In genomic region chr12:87157361-87157760, GRCm38 (mm10) we compare ENCODE assay signal across 11 mouse cellular contexts. TPM values are rescaled to one million over a fixed set of nuclear protein-coding genes. Genes with fewer than 3 reads are reported as not detected.
A peak's percentile ranks its signal among the peaks of the same experiment; 100 is the strongest.
DNase-seq lines count a peak whose midpoint lies in the region; ATAC-seq and TF ChIP-seq lines count a peak whose summit lies in the region.
"Had no signal": no experiment of that assay in that cellular context is flagged by ENCODE, and none has a peak within 500 bp of the region (broad histone marks: within the 10 kb centered on the region; RNA-seq: fewer than 3 reads in every experiment).

No protein-coding gene starts in this region.

- WGBS in heart, embryonic 13.5 days: 46% methylated on average over 4 of the region's 4 CpGs
- WGBS in liver, embryonic 13.5 days (ENCODE audit: insufficient replicate concordance): 52% methylated on average over 4 of the region's 4 CpGs
- WGBS in stomach, embryonic 16.5 days: 36% methylated on average over 4 of the region's 4 CpGs
- 64% methylated on average over 4 of the region's 4 CpGs for WGBS in cerebellum, adult 2 months

- ATAC-seq in heart, embryonic 13.5 days (ENCODE audit: extremely low read depth, insufficient number of reproducible peaks, low FRiP score, low TSS enrichment): no peak
- peak; percentile 50 for ATAC-seq in liver, embryonic 13.5 days (ENCODE audit: low read depth)
- peak; percentile 76; the same call in 1 of the 2 replicates for ATAC-seq in stomach, embryonic 16.5 days (ENCODE audit: insufficient read depth, low FRiP score)
- ATAC-seq: midbrain, embryonic 15.5 days had no signal

- no peak overlapping the region for H3K4me3 ChIP-seq in heart, embryonic 13.5 days
- peak overlapping the region; percentile 34 for H3K4me3 ChIP-seq in liver, embryonic 13.5 days (replicated peaks)
- no peak overlapping the region for H3K4me3 ChIP-seq in stomach, embryonic 16.5 days (replicated peaks; ENCODE audit: low read length)
- no peak overlapping the region for H3K4me3 ChIP-seq in cerebellum, adult 2 months (replicated peaks; ENCODE audit: insufficient read depth, low read depth, low read length)
- H3K4me3 ChIP-seq: heart, adult 2 months; midbrain, embryonic 15.5 days had no signal

- H3K36me3 ChIP-seq in heart, embryonic 13.5 days: peaks cover 30% of the 10 kb centered on the region
- H3K36me3 ChIP-seq in liver, embryonic 13.5 days: peaks cover 21% of the 10 kb centered on the region
- no peaks in the 10 kb centered on the region for H3K36me3 ChIP-seq in stomach, embryonic 16.5 days (ENCODE audit: control insufficient read depth, insufficient read depth, low read length)
- H3K36me3 ChIP-seq: midbrain, embryonic 15.5 days had no signal

- TF ChIP-seq CTCF in cerebellum, adult 2 months (IDR thresholded peaks at IDR 0.05; ENCODE audit: borderline replicate concordance, insufficient read depth, low read depth, low read length): no peak

- no peak overlapping the region for H3K27ac ChIP-seq in heart, embryonic 13.5 days (replicated peaks)
- peak overlapping the region; percentile 73 for H3K27ac ChIP-seq in liver, embryonic 13.5 days
- no peak overlapping the region for H3K27ac ChIP-seq in stomach, embryonic 16.5 days (ENCODE audit: low read length)
- H3K27ac ChIP-seq in cerebellum, adult 2 months (ENCODE audit: insufficient read depth, low read length): no peak overlapping the region
- H3K27ac ChIP-seq: heart, adult 2 months; midbrain, embryonic 15.5 days had no signal

- intact Hi-C loops in heart, postnatal 36 days (cut with DNase I): no loop called here
- intact Hi-C loops in left cerebral cortex, postnatal 10 days (cut with DNase I): no loop called here

- H3K9me3 ChIP-seq in heart, embryonic 13.5 days: peaks cover 3% of the 10 kb centered on the region; the same call in 1 of the 2 replicates
- peaks cover 4% of the 10 kb centered on the region; the same call in 1 of the 2 replicates for H3K9me3 ChIP-seq in liver, embryonic 13.5 days (replicated peaks)
- no peaks in the 10 kb centered on the region for H3K9me3 ChIP-seq in stomach, embryonic 16.5 days (replicated peaks; ENCODE audit: control insufficient read depth, low read length)

- no peaks in the 10 kb centered on the region for H3K27me3 ChIP-seq in heart, embryonic 13.5 days (replicated peaks)
- no peaks in the 10 kb centered on the region for H3K27me3 ChIP-seq in liver, embryonic 13.5 days
- H3K27me3 ChIP-seq in stomach, embryonic 16.5 days (ENCODE audit: control insufficient read depth, insufficient read depth, low read length): no peaks in the 10 kb centered on the region
- H3K27me3 ChIP-seq in cerebellum, adult 2 months (ENCODE audit: control insufficient read depth, insufficient read depth, low read length): no peaks in the 10 kb centered on the region
- H3K27me3 ChIP-seq: midbrain, embryonic 15.5 days had no signal

- DNase-seq in heart, postnatal 36 days: no peak
- peak; percentile 90 for DNase-seq in kidney, adult 11 months
- no peak for DNase-seq in liver, embryonic 13.5 days
- no peak for DNase-seq in left cerebral cortex, postnatal 10 days (ENCODE audit: extremely low spot score in 1 of 2, low spot score in 2 of 2)
- no peak for DNase-seq in cerebellum, adult 2 months
- DNase-seq: heart, adult 2 months; thymus, adult 2 months had no signal

- peaks cover 8% of the 10 kb centered on the region; the same call in 1 of the 2 replicates for H3K4me1 ChIP-seq in heart, embryonic 13.5 days
- peaks cover 30% of the 10 kb centered on the region for H3K4me1 ChIP-seq in liver, embryonic 13.5 days (replicated peaks)
- peaks cover 5% of the 10 kb centered on the region; the same call in 1 of the 2 replicates for H3K4me1 ChIP-seq in stomach, embryonic 16.5 days (ENCODE audit: control insufficient read depth, insufficient read depth, low read length)
- no peaks in the 10 kb centered on the region for H3K4me1 ChIP-seq in cerebellum, adult 2 months (ENCODE audit: control insufficient read depth, insufficient read depth, low read length)
- H3K4me1 ChIP-seq: midbrain, embryonic 15.5 days had no signal

- H3K9ac ChIP-seq in heart, embryonic 13.5 days: peak overlapping the region; percentile 24; the same call in 1 of the 2 replicates
- no peak overlapping the region; the same call in 1 of the 2 replicates for H3K9ac ChIP-seq in liver, embryonic 13.5 days
- H3K9ac ChIP-seq in stomach, embryonic 16.5 days (ENCODE audit: low read length): no peak overlapping the region
- H3K9ac ChIP-seq: midbrain, embryonic 15.5 days had no signal

- peak overlapping the region; percentile 18; the same call in 1 of the 2 replicates for H3K4me2 ChIP-seq in heart, embryonic 13.5 days
- peak overlapping the region; percentile 10; the same call in 1 of the 2 replicates for H3K4me2 ChIP-seq in liver, embryonic 13.5 days
- peak overlapping the region; percentile 31 for H3K4me2 ChIP-seq in stomach, embryonic 16.5 days (ENCODE audit: low read depth, low read length)
- H3K4me2 ChIP-seq: midbrain, embryonic 15.5 days had no signal

- TF ChIP-seq POLR2A in cerebellum, adult 2 months (IDR thresholded peaks at IDR 0.05; ENCODE audit: borderline replicate concordance, insufficient read depth, low read length): no peak

RNA-seq across cellular contexts. Expression of gene Pomt2, which starts 9.6 kb away (rescaled TPM):
- polyA plus RNA-seq in heart, embryonic 13.5 days (2015; fragmentation: Nextera tagmentation; extraction: Ambion mirVana): 10.9 and 11.9 TPM in 2 replicates
- 10 to 100 TPM; 10.3 to 10.9 TPM for total RNA-seq in heart, postnatal 36 days (2021)
- 3.8 and 4.9 TPM in 2 replicates for polyA plus RNA-seq in liver, embryonic 13.5 days (2015; fragmentation: Nextera tagmentation; extraction: Ambion mirVana)
- polyA plus RNA-seq in stomach, embryonic 16.5 days (2015; fragmentation: Nextera tagmentation; extraction: Ambion mirVana): 13.7 and 15.9 TPM in 2 replicates
- total RNA-seq in left cerebral cortex, postnatal 10 days (2021): 10 to 100 TPM; 21.0 to 22.8 TPM
- 21.9 and 22.4 TPM in 2 replicates for polyA plus RNA-seq in cerebellum, adult 2 months (2012; rRNA removed)

RNA-seq across cellular contexts. Expression of gene Gstz1, which starts 10.4 kb away (rescaled TPM):
- polyA plus RNA-seq in heart, embryonic 13.5 days (2015; fragmentation: Nextera tagmentation; extraction: Ambion mirVana): 27.8 and 31.2 TPM in 2 replicates
- total RNA-seq in heart, postnatal 36 days (2021): 10 to 100 TPM; 47.6 TPM
- polyA plus RNA-seq in liver, embryonic 13.5 days (2015; fragmentation: Nextera tagmentation; extraction: Ambion mirVana): 61.1 and 67.2 TPM in 2 replicates
- 40.4 and 40.6 TPM in 2 replicates for polyA plus RNA-seq in stomach, embryonic 16.5 days (2015; fragmentation: Nextera tagmentation; extraction: Ambion mirVana)
- 10 to 100 TPM; 57.8 to 62.2 TPM for total RNA-seq in left cerebral cortex, postnatal 10 days (2021)
- 64.1 and 69.4 TPM in 2 replicates for polyA plus RNA-seq in cerebellum, adult 2 months (2012; rRNA removed)

RNA-seq across cellular contexts. Expression of gene Samd15, which starts 42.2 kb away (rescaled TPM):
- polyA plus RNA-seq in heart, embryonic 13.5 days (2015; fragmentation: Nextera tagmentation; extraction: Ambion mirVana): 0.59 and 0.76 TPM in 2 replicates
- not detected for total RNA-seq in heart, postnatal 36 days (2021)
- polyA plus RNA-seq in liver, embryonic 13.5 days (2015; fragmentation: Nextera tagmentation; extraction: Ambion mirVana): 8.8 and 12.4 TPM in 2 replicates
- polyA plus RNA-seq in stomach, embryonic 16.5 days (2015; fragmentation: Nextera tagmentation; extraction: Ambion mirVana): 1.5 and 2.3 TPM in 2 replicates
- total RNA-seq in left cerebral cortex, postnatal 10 days (2021): 1 to 10 TPM; 2.6 to 3.1 TPM
- 1.9 and 2.0 TPM in 2 replicates for polyA plus RNA-seq in cerebellum, adult 2 months (2012; rRNA removed)
- total RNA-seq: heart, adult 2 months had no signal
- polyA plus RNA-seq: G1E had no signal

RNA-seq across cellular contexts. Expression of gene Tmed8, which starts 42.9 kb away (rescaled TPM):
- 1.4 and 1.5 TPM in 2 replicates for polyA plus RNA-seq in heart, embryonic 13.5 days (2015; fragmentation: Nextera tagmentation; extraction: Ambion mirVana)
- total RNA-seq in heart, postnatal 36 days (2021): 1 to 10 TPM; 5.1 to 5.9 TPM
- polyA plus RNA-seq in liver, embryonic 13.5 days (2015; fragmentation: Nextera tagmentation; extraction: Ambion mirVana): 0.43 and 0.58 TPM in 2 replicates
- 2.3 and 2.8 TPM in 2 replicates for polyA plus RNA-seq in stomach, embryonic 16.5 days (2015; fragmentation: Nextera tagmentation; extraction: Ambion mirVana)
- 10 to 100 TPM; 27.5 to 29.9 TPM for total RNA-seq in left cerebral cortex, postnatal 10 days (2021)
- polyA plus RNA-seq in cerebellum, adult 2 months (2012; rRNA removed): 22.1 and 23.5 TPM in 2 replicates

RNA-seq across cellular contexts. Expression of gene Ngb, which starts 55.0 kb away (rescaled TPM):
- 0.23 and 0.38 TPM in 2 replicates for polyA plus RNA-seq in heart, embryonic 13.5 days (2015; fragmentation: Nextera tagmentation; extraction: Ambion mirVana)
- total RNA-seq in heart, postnatal 36 days (2021): not detected
- polyA plus RNA-seq in liver, embryonic 13.5 days (2015; fragmentation: Nextera tagmentation; extraction: Ambion mirVana): 0.13 and 0.16 TPM in 2 replicates
- 3.0 and 4.0 TPM in 2 replicates for polyA plus RNA-seq in stomach, embryonic 16.5 days (2015; fragmentation: Nextera tagmentation; extraction: Ambion mirVana)
- total RNA-seq in left cerebral cortex, postnatal 10 days (2021): 1 to 10 TPM; 9.3 to 10.0 TPM
- polyA plus RNA-seq in cerebellum, adult 2 months (2012; rRNA removed): 3.8 and 5.0 TPM in 2 replicates
- total RNA-seq: heart, adult 2 months had no signal
- polyA plus RNA-seq: G1E had no signal
